Mouse (Mus musculus): ENCODE results near the gene Gm17304. TPM values are rescaled to one million over a fixed set of nuclear protein-coding genes. Genes with fewer than 3 reads are reported as not detected.

The Gm17304 gene
- polyA plus RNA-seq, 1 experiment from 2014 or later, result not detected

GRCm38 (mm10) chr5:106589006-106589405 is 19.9 kb upstream of the Gm17304 start:
- ATAC-seq, result no peak
- Histone ChIP-seq H3K27ac (ENCODE audit: low read length) (no peak overlapping the region), H3K4me3 (ENCODE audit: low read length) (no peak overlapping the region), H3K36me3 (ENCODE audit: control insufficient read depth, insufficient read depth, low read length) (no peaks in the 10 kb centered on the region), H3K27me3 (replicated peaks; ENCODE audit: control insufficient read depth, insufficient read depth, low read length) (no peaks in the 10 kb centered on the region), H3K4me2 (ENCODE audit: low read depth, low read length) (no peak overlapping the region), H3K9ac (ENCODE audit: low read depth, low read length) (no peak overlapping the region), H3K9me3 (ENCODE audit: control insufficient read depth, low read length) (no peaks in the 10 kb centered on the region), H3K4me1 (ENCODE audit: control insufficient read depth, insufficient read depth, low read length) (no peaks in the 10 kb centered on the region)
- 91% methylated on average over 9 of the region's 9 CpGs for WGBS

GRCm38 (mm10) chr5:106589670-106590069 is 19.2 kb upstream of the Gm17304 start:
- Histone ChIP-seq H3K4me2 (ENCODE audit: low read depth, low read length) (no peak overlapping the region), H3K27ac (ENCODE audit: low read length) (no peak overlapping the region), H3K9me3 (ENCODE audit: control insufficient read depth, low read length) (no peaks in the 10 kb centered on the region), H3K4me3 (ENCODE audit: low read length) (no peak overlapping the region), H3K36me3 (ENCODE audit: control insufficient read depth, insufficient read depth, low read length) (no peaks in the 10 kb centered on the region), H3K27me3 (replicated peaks; ENCODE audit: control insufficient read depth, insufficient read depth, low read length) (no peaks in the 10 kb centered on the region), H3K9ac (ENCODE audit: low read depth, low read length) (no peak overlapping the region), H3K4me1 (ENCODE audit: control insufficient read depth, insufficient read depth, low read length) (no peaks in the 10 kb centered on the region)
- no peak for ATAC-seq
- 89% methylated on average over 11 of the region's 11 CpGs for WGBS

GRCm38 (mm10) chr5:106590686-106591085 is 18.2 kb upstream of the Gm17304 start:
- Histone ChIP-seq H3K36me3 (ENCODE audit: control insufficient read depth, insufficient read depth, low read length) (no peaks in the 10 kb centered on the region), H3K4me2 (ENCODE audit: low read depth, low read length) (no peak overlapping the region), H3K9me3 (ENCODE audit: control insufficient read depth, low read length) (no peaks in the 10 kb centered on the region), H3K27ac (ENCODE audit: low read length) (no peak overlapping the region), H3K4me3 (ENCODE audit: low read length) (no peak overlapping the region), H3K4me1 (ENCODE audit: control insufficient read depth, insufficient read depth, low read length) (no peaks in the 10 kb centered on the region), H3K9ac (ENCODE audit: low read depth, low read length) (no peak overlapping the region), H3K27me3 (replicated peaks; ENCODE audit: control insufficient read depth, insufficient read depth, low read length) (no peaks in the 10 kb centered on the region)
- 96% methylated on average over 5 of the region's 5 CpGs for WGBS
- ATAC-seq, result no peak

DNA sequence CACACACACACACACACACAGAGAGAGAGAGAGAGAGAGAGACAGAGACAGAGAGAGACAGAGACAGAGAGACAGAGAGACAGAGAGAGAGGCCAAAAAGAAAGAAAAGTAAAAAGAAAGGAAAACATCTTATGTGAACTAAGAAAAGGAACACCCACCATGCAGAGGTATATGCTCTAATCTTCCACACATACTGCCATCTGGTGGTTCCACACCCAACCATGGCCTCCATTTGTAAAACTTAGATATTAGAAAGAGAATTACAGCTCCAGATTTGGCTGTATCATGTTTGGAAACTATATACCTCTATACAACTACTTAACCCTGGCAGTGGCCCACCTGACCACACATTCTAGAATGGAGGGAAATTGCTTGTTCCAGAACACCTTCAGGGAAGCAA is 14.5 kb upstream of the Gm17304 start:
- no peak for ATAC-seq
- no peaks in the 10 kb centered on the region for H3K9me3 ChIP-seq (ENCODE audit: control insufficient read depth, low read length)
- no peak overlapping the region for H3K27ac ChIP-seq (ENCODE audit: low read length)

GRCm38 (mm10) chr5:106597472-106597871 is 11.4 kb upstream of the Gm17304 start:
- no peak overlapping the region for H3K4me2 ChIP-seq (ENCODE audit: low read depth, low read length)
- H3K27me3 ChIP-seq (replicated peaks; ENCODE audit: control insufficient read depth, insufficient read depth, low read length), result no peaks in the 10 kb centered on the region
- H3K27ac ChIP-seq (ENCODE audit: low read length), result no peak overlapping the region
- no peak for ATAC-seq
- no peak overlapping the region for H3K4me3 ChIP-seq (ENCODE audit: low read length)
- WGBS, result 74% methylated on average over 2 of the region's 2 CpGs
- 0 out of 2 replicates have a peak, but pooled peaks cover 3% of the 10 kb centered on the region for H3K36me3 ChIP-seq (ENCODE audit: control insufficient read depth, insufficient read depth, low read length)
- H3K9me3 ChIP-seq (ENCODE audit: control insufficient read depth, low read length), result no peaks in the 10 kb centered on the region
- no peak overlapping the region for H3K9ac ChIP-seq (ENCODE audit: low read depth, low read length)
- no peaks in the 10 kb centered on the region for H3K4me1 ChIP-seq (ENCODE audit: control insufficient read depth, insufficient read depth, low read length)

More for the DNA sequence above, 14.5 kb upstream of the Gm17304 start:
- Histone ChIP-seq H3K9ac (ENCODE audit: low read depth, low read length) (no peak overlapping the region), H3K4me3 (ENCODE audit: low read length) (no peak overlapping the region), H3K36me3 (ENCODE audit: control insufficient read depth, insufficient read depth, low read length) (0 out of 2 replicates have a peak, but pooled peaks cover 3% of the 10 kb centered on the region), H3K4me2 (ENCODE audit: low read depth, low read length) (no peak overlapping the region), H3K27me3 (replicated peaks; ENCODE audit: control insufficient read depth, insufficient read depth, low read length) (no peaks in the 10 kb centered on the region), H3K4me1 (ENCODE audit: control insufficient read depth, insufficient read depth, low read length) (no peaks in the 10 kb centered on the region)

GRCm38 (mm10) chr5:106599482-106599881 is 9.4 kb upstream of the Gm17304 start:
- Histone ChIP-seq H3K4me1 (ENCODE audit: control insufficient read depth, insufficient read depth, low read length) (no peaks in the 10 kb centered on the region), H3K4me3 (ENCODE audit: low read length) (no peak overlapping the region), H3K27ac (ENCODE audit: low read length) (no peak overlapping the region), H3K4me2 (ENCODE audit: low read depth, low read length) (no peak overlapping the region), H3K9me3 (ENCODE audit: control insufficient read depth, low read length) (no peaks in the 10 kb centered on the region), H3K27me3 (replicated peaks; ENCODE audit: control insufficient read depth, insufficient read depth, low read length) (no peaks in the 10 kb centered on the region), H3K36me3 (ENCODE audit: control insufficient read depth, insufficient read depth, low read length) (0 out of 2 replicates have a peak, but pooled peaks cover 3% of the 10 kb centered on the region), H3K9ac (ENCODE audit: low read depth, low read length) (no peak overlapping the region)
- no peak for ATAC-seq
- WGBS, result 83% methylated on average over 8 of the region's 8 CpGs

DNA sequence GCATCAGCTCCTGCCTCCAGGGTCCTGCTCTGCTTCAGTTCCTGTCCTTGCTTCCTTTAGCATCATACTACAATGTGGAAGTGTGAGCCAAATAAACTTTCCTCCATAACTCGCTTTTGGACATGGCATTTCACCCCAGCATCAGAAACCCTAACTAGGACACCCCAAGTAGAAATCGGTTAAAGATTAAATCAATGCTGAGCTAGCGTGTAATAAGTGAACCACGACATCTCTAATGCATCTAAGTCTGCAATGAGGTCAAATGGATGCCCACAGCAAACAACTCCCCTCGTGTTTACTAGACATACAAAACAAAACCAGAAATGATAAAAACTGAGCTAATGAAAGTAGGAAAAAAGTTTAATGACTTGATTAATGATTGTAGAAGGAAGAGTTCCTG is 4.5 kb upstream of the Gm17304 start:
- no peak for ATAC-seq
- H3K9me3 ChIP-seq (ENCODE audit: control insufficient read depth, low read length), result no peaks in the 10 kb centered on the region
- H3K36me3 ChIP-seq (ENCODE audit: control insufficient read depth, insufficient read depth, low read length), result no peaks in the 10 kb centered on the region
- H3K27me3 ChIP-seq (replicated peaks; ENCODE audit: control insufficient read depth, insufficient read depth, low read length), result no peaks in the 10 kb centered on the region
- no peaks in the 10 kb centered on the region for H3K4me1 ChIP-seq (ENCODE audit: control insufficient read depth, insufficient read depth, low read length)
- H3K27ac ChIP-seq (ENCODE audit: low read length), result no peak overlapping the region
- no peak overlapping the region for H3K9ac ChIP-seq (ENCODE audit: low read depth, low read length)
- no peak overlapping the region for H3K4me2 ChIP-seq (ENCODE audit: low read depth, low read length)
- H3K4me3 ChIP-seq (ENCODE audit: low read length), result no peak overlapping the region
- 90% methylated on average over 5 of the region's 5 CpGs for WGBS

DNA sequence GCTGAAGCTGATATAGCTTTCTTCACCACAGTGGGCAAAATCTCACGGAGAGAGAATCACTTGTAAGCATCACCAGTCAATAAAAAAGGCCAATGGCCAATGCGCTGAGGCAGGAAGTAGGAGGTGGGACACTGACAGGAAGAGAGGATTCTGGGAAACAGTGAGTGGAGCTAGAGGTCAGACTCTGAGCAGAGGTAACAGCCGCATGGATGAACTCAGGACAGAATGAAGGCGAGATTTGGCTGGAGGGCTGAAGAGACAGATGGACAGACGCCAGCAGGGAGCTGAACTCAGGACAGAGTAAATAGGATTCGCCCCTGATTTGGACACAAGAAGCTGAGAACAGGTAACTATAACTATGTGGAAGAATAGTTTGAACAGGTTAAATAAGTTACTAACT is 3.8 kb upstream of the Gm17304 start:
- H3K4me3 ChIP-seq (ENCODE audit: low read length), result no peak overlapping the region
- 85% methylated on average over 6 of the region's 6 CpGs for WGBS
- H3K27me3 ChIP-seq (replicated peaks; ENCODE audit: control insufficient read depth, insufficient read depth, low read length), result no peaks in the 10 kb centered on the region
- H3K4me2 ChIP-seq (ENCODE audit: low read depth, low read length), result no peak overlapping the region
- H3K36me3 ChIP-seq (ENCODE audit: control insufficient read depth, insufficient read depth, low read length), result no peaks in the 10 kb centered on the region
- no peak for ATAC-seq
- no peak overlapping the region for H3K9ac ChIP-seq (ENCODE audit: low read depth, low read length)
- no peak overlapping the region for H3K27ac ChIP-seq (ENCODE audit: low read length)
- H3K4me1 ChIP-seq (ENCODE audit: control insufficient read depth, insufficient read depth, low read length), result no peaks in the 10 kb centered on the region
- H3K9me3 ChIP-seq (ENCODE audit: control insufficient read depth, low read length), result no peaks in the 10 kb centered on the region

DNA sequence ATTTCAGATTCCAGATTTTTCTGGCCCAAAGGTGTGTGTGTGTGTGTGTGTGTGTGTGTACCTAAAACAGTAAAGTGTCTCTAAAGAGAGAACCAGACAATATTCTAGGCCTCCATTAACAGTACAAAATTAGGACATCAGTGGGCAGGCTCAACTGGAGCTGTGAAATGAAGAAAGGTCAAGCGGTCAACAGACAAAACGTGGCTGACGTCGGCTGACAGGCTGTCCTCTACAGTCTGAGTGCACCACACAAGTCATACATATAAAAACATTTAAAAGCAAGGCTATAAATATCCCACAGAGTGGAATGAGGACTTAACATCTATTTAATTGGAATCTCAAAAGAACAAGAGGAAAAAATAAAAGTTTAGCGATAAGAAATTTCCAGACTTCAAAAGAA is 1.8 kb upstream of the Gm17304 start:
- no peak for ATAC-seq
- Histone ChIP-seq H3K27me3 (replicated peaks; ENCODE audit: control insufficient read depth, insufficient read depth, low read length) (no peaks in the 10 kb centered on the region), H3K4me3 (ENCODE audit: low read length) (no peak overlapping the region), H3K9me3 (ENCODE audit: control insufficient read depth, low read length) (no peaks in the 10 kb centered on the region), H3K27ac (ENCODE audit: low read length) (no peak overlapping the region), H3K9ac (ENCODE audit: low read depth, low read length) (no peak overlapping the region), H3K4me1 (ENCODE audit: control insufficient read depth, insufficient read depth, low read length) (no peaks in the 10 kb centered on the region), H3K36me3 (ENCODE audit: control insufficient read depth, insufficient read depth, low read length) (no peaks in the 10 kb centered on the region), H3K4me2 (ENCODE audit: low read depth, low read length) (no peak overlapping the region)
- WGBS, result 86% methylated on average over 5 of the region's 5 CpGs

GRCm38 (mm10) chr5:106612151-106612550 is 3.3 kb downstream of the Gm17304 start:
- Histone ChIP-seq H3K4me1 (ENCODE audit: control insufficient read depth, insufficient read depth, low read length) (no peaks in the 10 kb centered on the region), H3K4me3 (ENCODE audit: low read length) (no peak overlapping the region), H3K9me3 (ENCODE audit: control insufficient read depth, low read length) (no peaks in the 10 kb centered on the region), H3K27ac (ENCODE audit: low read length) (no peak overlapping the region), H3K36me3 (ENCODE audit: control insufficient read depth, insufficient read depth, low read length) (no peaks in the 10 kb centered on the region), H3K27me3 (replicated peaks; ENCODE audit: control insufficient read depth, insufficient read depth, low read length) (no peaks in the 10 kb centered on the region), H3K4me2 (ENCODE audit: low read depth, low read length) (no peak overlapping the region), H3K9ac (ENCODE audit: low read depth, low read length) (no peak overlapping the region)
- 0 out of 2 replicates have a peak, but pooled peaks have one; percentile 52 for ATAC-seq
- 85% methylated on average over 2 of the region's 2 CpGs for WGBS

All from intestine, embryonic 16.5 days (tissue).